Mouse (Mus musculus): ENCODE results near the gene Arsa. TPM values are rescaled to one million over a fixed set of nuclear protein-coding genes. Genes with fewer than 3 reads are reported as not detected.

Arsa gene
- 35.4 TPM in 2 replicates for polyA plus RNA-seq (2012; rRNA removed)

GRCm38 (mm10) chr15:89477091-89477491, at the start of gene Arsa:
Arsa (minus strand) TSS chr15:89477425.
- no peak for DNase-seq (ENCODE audit: low spot score)

GRCm38 (mm10) chr15:89526776-89527325, 49.6 kb upstream of the Arsa start:
- DNase-seq (ENCODE audit: low spot score): no peak

- DNase-seq (ENCODE audit: low spot score): no peak
Observed at GRCm38 (mm10) chr15:89525896-89526295, 48.7 kb upstream of the Arsa start.

- no peak for DNase-seq (ENCODE audit: low spot score)
Observed at GRCm38 (mm10) chr15:89525464-89525863, 48.2 kb upstream of the Arsa start.

GRCm38 (mm10) chr15:89524611-89525415, 47.6 kb upstream of the Arsa start:
- no peak for DNase-seq (ENCODE audit: low spot score)

- DNase-seq (ENCODE audit: low spot score): no peak
Observed at GRCm38 (mm10) chr15:89524001-89524571, 46.9 kb upstream of the Arsa start.

- DNase-seq (ENCODE audit: low spot score): no peak
Observed at GRCm38 (mm10) chr15:89523283-89523832, 46.1 kb upstream of the Arsa start.

GRCm38 (mm10) chr15:89522566-89523282, 45.5 kb upstream of the Arsa start:
- DNase-seq (ENCODE audit: low spot score): no peak

GRCm38 (mm10) chr15:89521951-89522350, 44.7 kb upstream of the Arsa start:
- DNase-seq (ENCODE audit: low spot score): no peak

- no peak for DNase-seq (ENCODE audit: low spot score)
Observed at GRCm38 (mm10) chr15:89512679-89513078, 35.5 kb upstream of the Arsa start.

- DNase-seq (ENCODE audit: low spot score): no peak
Observed at GRCm38 (mm10) chr15:89507751-89508150, 30.5 kb upstream of the Arsa start.

GRCm38 (mm10) chr15:89504838-89505237, 27.6 kb upstream of the Arsa start:
- no peak for DNase-seq (ENCODE audit: low spot score)

- no peak for DNase-seq (ENCODE audit: low spot score)
Observed at GRCm38 (mm10) chr15:89501321-89501720, 24.1 kb upstream of the Arsa start.

GRCm38 (mm10) chr15:89500221-89500791, 23.1 kb upstream of the Arsa start:
- no peak for DNase-seq (ENCODE audit: low spot score)

GRCm38 (mm10) chr15:89499784-89500220, 22.6 kb upstream of the Arsa start:
- DNase-seq (ENCODE audit: low spot score): no peak

- DNase-seq (ENCODE audit: low spot score): no peak
Observed at GRCm38 (mm10) chr15:89498961-89499688, 21.9 kb upstream of the Arsa start, which contains the start of gene Shank3. Shank3 (plus strand) TSS chr15:89499623.

- no peak for DNase-seq (ENCODE audit: low spot score)
Observed at GRCm38 (mm10) chr15:89498049-89498960, 21.1 kb upstream of the Arsa start.

- DNase-seq (ENCODE audit: low spot score): no peak
Observed at GRCm38 (mm10) chr15:89497391-89498048, 20.3 kb upstream of the Arsa start.

- no peak for DNase-seq (ENCODE audit: low spot score)
Observed at GRCm38 (mm10) chr15:89496841-89497240, 19.6 kb upstream of the Arsa start.
